Mouse (Mus musculus) hindbrain, embryonic 13.5 days (tissue): ENCODE results near the gene Esp4. TPM values are rescaled to one million over a fixed set of nuclear protein-coding genes. Genes with fewer than 3 reads are reported as not detected.
"Not testable (repeated sequence)": the region's sequence is repeated elsewhere in the genome, so short reads cannot be mapped to it uniquely, and the experiment has no call there.

Source experiments
- ATAC-seq: fragments of 200-750 bp; cut with Nextera tagmentation; 2 replicates; pipeline ENCODE4 v1.8.0; 2017; ENCODE audit warnings: moderate TSS enrichment; ENCODE audit not compliant: low FRiP score
- H3K27ac ChIP-seq: fragments of 300-500 bp; sonication (generic); 2 replicates; pipeline ENCODE4 v1.5.1; 2015; ENCODE audit warnings: inconsistent platforms, mild to moderate bottlenecking, moderate library complexity
- H3K27me3 ChIP-seq: fragments of 300-500 bp; sonication (generic); 2 replicates; pipeline ENCODE4 v1.6.1; 2015; ENCODE audit warnings: mild to moderate bottlenecking, inconsistent platforms
- H3K36me3 ChIP-seq: fragments of 300-500 bp; sonication (generic); 2 replicates; pipeline ENCODE4 v1.6.1; 2015; ENCODE audit warnings: mild to moderate bottlenecking, inconsistent platforms
- H3K4me1 ChIP-seq: fragments of 300-500 bp; sonication (generic); replicated peaks from 2 replicates; pipeline ENCODE4 v1.6.1; 2015; ENCODE audit warnings: inconsistent platforms
- H3K4me2 ChIP-seq: fragments of 300-500 bp; sonication (generic); 2 replicates; pipeline ENCODE4 v1.6.1; 2015; ENCODE audit warnings: inconsistent platforms, mild to moderate bottlenecking, moderate library complexity
- H3K4me3 ChIP-seq: fragments of 300-500 bp; sonication (generic); 2 replicates; pipeline ENCODE4 v1.5.1; 2015; ENCODE audit warnings: mild to moderate bottlenecking, inconsistent platforms
- H3K9ac ChIP-seq: fragments of 300-500 bp; sonication (generic); 2 replicates; pipeline ENCODE4 v1.6.1; 2015; ENCODE audit warnings: mild to moderate bottlenecking, inconsistent platforms
- H3K9me3 ChIP-seq: fragments of 300-500 bp; sonication (generic); 2 replicates; pipeline ENCODE4 v1.6.1; 2016; ENCODE audit warnings: inconsistent platforms
- WGBS: fragments of 180-500 bp; shearing (Covaris S2); methylation state at CpG from one replicate; pipeline ENCODE4 v1.1.7; 2015; 5-methylcytosine and 5-hydroxymethylcytosine counted together
- polyA plus RNA-seq: library from polyadenylated mRNA; unstranded; fragments of >200 nt; fragmentation: Nextera tagmentation; extraction: Ambion mirVana; gene quantifications from 2 replicates; pipeline ENCODE4 v1.2.1, GENCODE M21; 2015

Esp4 gene
- not detected in 2 replicates for polyA plus RNA-seq

DNA sequence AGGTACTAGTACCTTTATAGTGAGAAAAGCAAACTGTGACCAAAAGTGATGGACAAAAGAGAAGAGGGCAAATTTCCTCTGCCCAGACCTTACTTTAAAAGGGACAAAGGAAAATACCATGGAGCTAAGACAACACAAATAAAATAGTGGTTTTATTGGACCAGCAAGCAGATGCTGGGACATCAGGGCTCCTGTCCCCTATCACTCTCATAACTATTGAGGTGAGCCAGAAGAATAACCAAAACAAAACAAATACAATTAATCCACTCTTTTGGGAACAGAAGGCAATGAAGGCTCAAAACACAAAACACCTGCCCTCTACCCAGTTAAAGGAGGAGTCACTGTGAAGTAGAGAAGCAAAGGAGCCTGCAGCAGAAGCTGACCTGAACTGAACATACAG lies at the start of gene Esp4:
TSS of gene Esp4 (plus strand) at position 301 of the 400 bp plus-strand sequence.
- Histone ChIP-seq H3K27me3 (no peaks in the 10 kb centered on the region), H3K4me1 (no peaks in the 10 kb centered on the region), H3K4me3 (no peak within 1 kb of the TSS), H3K9ac (no peak within 1 kb of the TSS), H3K36me3 (no peaks in the 10 kb centered on the region), H3K4me2 (no peak within 1 kb of the TSS), H3K9me3 (no peaks in the 10 kb centered on the region), H3K27ac (no peak within 1 kb of the TSS)
- ATAC-seq, result no peak

DNA sequence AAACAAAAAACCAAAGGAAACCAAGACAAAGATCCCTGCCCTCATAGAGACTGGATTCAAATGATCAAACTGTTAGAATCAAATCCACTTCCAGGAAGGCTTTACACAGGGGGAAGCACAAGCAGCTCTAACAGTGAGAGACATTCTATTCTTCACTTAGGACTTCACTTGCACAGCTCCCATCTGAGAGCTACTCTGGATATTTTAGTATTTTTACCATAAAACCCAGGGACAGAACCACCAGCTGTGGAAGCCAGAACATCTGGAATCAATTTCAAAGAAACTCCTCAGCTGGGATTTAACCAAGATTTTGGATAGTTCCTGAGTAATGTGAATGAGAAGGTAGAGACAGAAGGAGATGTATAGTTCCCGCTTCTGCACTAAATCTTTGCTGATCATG lies 44.9 kb upstream of the Esp4 start:
- Histone ChIP-seq H3K36me3 (no peaks in the 10 kb centered on the region), H3K9me3 (no peaks in the 10 kb centered on the region), H3K9ac (no peak overlapping the region), H3K4me2 (no peak overlapping the region), H3K4me1 (no peaks in the 10 kb centered on the region), H3K27me3 (no peaks in the 10 kb centered on the region), H3K27ac (no peak overlapping the region), H3K4me3 (no peak overlapping the region)
- ATAC-seq, result no peak
- 84% methylated on average over 1 of the region's 1 CpGs for WGBS

- Histone ChIP-seq H3K36me3 (no peaks in the 10 kb centered on the region), H3K27ac (no peak within 1 kb of the TSS), H3K9ac (no peak within 1 kb of the TSS), H3K4me3 (no peak within 1 kb of the TSS), H3K4me1 (no peaks in the 10 kb centered on the region), H3K4me2 (no peak within 1 kb of the TSS), H3K9me3 (no peaks in the 10 kb centered on the region), H3K27me3 (no peaks in the 10 kb centered on the region)
- 79% methylated on average over 5 of the region's 5 CpGs for WGBS
- ATAC-seq, result no peak
Observed at GRCm38 (mm10) chr17:40561207-40561606, 37.2 kb upstream of the Esp4 start, which contains the start of gene Esp6. TSS of gene Esp6 (plus strand) at chr17:40561507.

DNA sequence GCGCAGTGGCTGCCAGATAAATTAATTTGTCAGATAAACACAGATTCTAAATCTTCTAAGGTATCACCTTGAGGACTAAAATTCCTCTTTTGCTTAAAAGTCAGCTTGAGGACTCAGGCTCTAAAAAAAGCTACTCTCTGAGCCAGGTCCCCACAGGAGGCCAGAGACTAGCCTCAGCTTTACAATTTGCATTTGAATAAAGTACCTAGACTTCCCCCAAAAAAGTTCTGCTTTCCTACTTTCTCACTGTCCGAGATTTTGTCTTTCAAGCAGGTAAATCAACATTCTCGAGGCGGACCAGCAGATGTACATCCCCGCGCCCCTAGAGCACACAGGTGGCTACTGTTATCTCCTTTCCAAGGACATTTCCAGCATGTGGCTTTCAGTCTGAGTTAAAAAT lies 14.5 kb upstream of the Esp4 start:
- H3K36me3 ChIP-seq, ATAC-seq: not testable (repeated sequence)
- WGBS, result 40% methylated on average over 6 of the region's 6 CpGs

DNA sequence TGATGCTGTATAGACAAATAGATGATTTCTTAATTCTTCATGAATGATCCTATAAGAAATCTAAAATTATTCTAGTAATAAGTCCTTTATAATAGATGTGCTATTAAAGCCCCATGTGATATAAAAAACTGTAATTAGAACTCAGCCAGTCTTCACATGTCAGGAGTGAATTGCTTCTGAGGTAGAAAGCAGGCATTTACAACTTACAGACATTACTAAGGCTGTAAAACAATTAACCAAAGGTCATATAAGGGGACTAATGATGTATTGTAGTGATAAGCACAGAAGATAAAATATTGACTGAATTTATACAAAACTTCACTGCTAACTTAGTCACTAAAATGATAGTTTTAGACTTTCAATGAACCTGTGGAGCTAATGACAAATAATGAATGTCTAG lies 7.1 kb upstream of the Esp4 start:
- no peak overlapping the region for H3K4me2 ChIP-seq
- ATAC-seq, result no peak
- no peak overlapping the region for H3K27ac ChIP-seq
- no peaks in the 10 kb centered on the region for H3K4me1 ChIP-seq
- H3K27me3 ChIP-seq, result no peaks in the 10 kb centered on the region
- no peak overlapping the region for H3K9ac ChIP-seq
- no peaks in the 10 kb centered on the region for H3K36me3 ChIP-seq
- H3K9me3 ChIP-seq, result no peaks in the 10 kb centered on the region
- no peak overlapping the region for H3K4me3 ChIP-seq

More for the DNA sequence above, 14.5 kb upstream of the Esp4 start:
- H3K4me2 ChIP-seq, H3K9me3 ChIP-seq, H3K27me3 ChIP-seq, H3K4me1 ChIP-seq, H3K9ac ChIP-seq, H3K27ac ChIP-seq, H3K4me3 ChIP-seq: not testable (repeated sequence)

DNA sequence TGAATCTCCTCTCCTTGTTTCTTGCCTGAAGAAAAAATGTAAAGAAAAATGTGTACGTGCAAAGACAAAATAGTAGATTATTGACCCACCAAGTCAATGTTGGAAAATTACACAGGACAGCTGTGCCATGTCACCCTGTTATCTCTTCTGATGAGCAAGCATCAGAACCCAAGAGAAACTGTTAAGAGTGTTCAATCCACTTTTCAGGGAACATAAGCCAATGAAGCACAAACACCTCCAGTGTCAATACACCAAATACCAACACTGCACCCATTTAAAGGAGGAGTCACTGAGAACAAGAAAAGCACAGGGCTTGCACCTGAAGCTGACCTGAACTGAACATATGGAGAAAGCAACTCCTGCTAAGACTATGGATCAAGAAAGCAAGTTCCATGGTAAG lies 33.4 kb downstream of the Esp4 start, which contains the start of gene Esp3:
TSS of gene Esp3 (plus strand) at position 301 of the 400 bp plus-strand sequence.
- H3K27me3 ChIP-seq, H3K9ac ChIP-seq, H3K4me3 ChIP-seq, H3K36me3 ChIP-seq, H3K4me1 ChIP-seq, H3K27ac ChIP-seq, ATAC-seq, H3K4me2 ChIP-seq, H3K9me3 ChIP-seq: not testable (repeated sequence)
- 94% methylated on average over 1 of the region's 1 CpGs for WGBS

Other genes with a start within 250 kb of the Esp4 start
- gene Esp8, start 78.6 kb upstream of the Esp4 start, polyA plus RNA-seq, result not detected in 2 replicates
- gene Esp6, start 37.1 kb upstream of the Esp4 start, polyA plus RNA-seq, result not detected in 2 replicates
- not detected in 2 replicates for gene Esp3, start 33.5 kb downstream of the Esp4 start, polyA plus RNA-seq
- gene Esp1, start 128.5 kb downstream of the Esp4 start, polyA plus RNA-seq, result not detected in 2 replicates
- not detected in 2 replicates for gene Crisp2, start 208.4 kb downstream of the Esp4 start, polyA plus RNA-seq
- 0.27 and 0.48 TPM in 2 replicates for gene Rhag, start 212.5 kb downstream of the Esp4 start, polyA plus RNA-seq